Mouse (Mus musculus): ENCODE results near the gene Cfap20.

Cfap20 gene

GRCm38 (mm10) chr8:95374429-95374828 lies 60.2 kb downstream of the Cfap20 start:
- no peak for DNase-seq (ENCODE audit: low spot score)

- no peak for DNase-seq (ENCODE audit: low spot score)
Measured at GRCm38 (mm10) chr8:95373389-95374002, 61.2 kb downstream of the Cfap20 start.

Data from left cerebral cortex, adult 11 months (tissue).